Mouse (Mus musculus) central nervous system, embryonic 14 days (tissue): ENCODE results near the gene Samd3. TPM values are rescaled to one million over a fixed set of nuclear protein-coding genes. Genes with fewer than 3 reads are reported as not detected.

Experiments used
- polyA plus RNA-seq: library from polyadenylated mRNA; depleted of rRNA; stranded (reverse); fragments of >200 nt; gene quantifications from 2 replicates; pipeline ENCODE4 v1.2.3, GENCODE M21; 2012; rRNA removed

The Samd3 gene
- polyA plus RNA-seq, result 2.6 and 5.0 TPM in 2 replicates

GRCm38 (mm10) chr10:26229488-26229887 lies at the start of gene Samd3:
Gene Samd3 (plus strand): TSS chr10:26229707.

Other genes with a start within 250 kb of the Samd3 start
- gene Gm9767, start 151.5 kb upstream of the Samd3 start, polyA plus RNA-seq, result 0.69 and 0.70 TPM in 2 replicates
- 16.5 and 16.7 TPM in 2 replicates for gene Tmem200a, start 150.7 kb upstream of the Samd3 start, polyA plus RNA-seq
- gene L3mbtl3, start 146.3 kb downstream of the Samd3 start, polyA plus RNA-seq, result 28.9 and 32.7 TPM in 2 replicates